Mouse (Mus musculus) CH12.LX (cell line): ENCODE results near the gene Tacc2. TPM values are rescaled to one million over a fixed set of nuclear protein-coding genes. Genes with fewer than 3 reads are reported as not detected.

ENCODE experiments used
- DNase-seq: peaks from one replicate; pipeline ENCODE4 v3.0.0-alpha.2; 2013; ENCODE audit errors: extremely low read depth
- H3K27ac ChIP-seq: 2 replicates; pipeline ENCODE4 v1.5.1; 2012; ENCODE audit warnings: low read depth, mild to moderate bottlenecking, control low read depth, moderate library complexity; ENCODE audit not compliant: insufficient read depth
- H3K27me3 ChIP-seq: replicated peaks from 2 replicates; pipeline ENCODE3; 2012; ENCODE audit warnings: inconsistent platforms
- H3K36me3 ChIP-seq, 2 experiments: replicated peaks in 1 of 2; 2 replicates each; pipeline versions ENCODE3 to v1.6.1; 2012; ENCODE audit warnings: inconsistent platforms in 1 of 2, low read length in 1 of 2, mild to moderate bottlenecking in 1 of 2, mixed read lengths in 1 of 2, moderate library complexity in 1 of 2; ENCODE audit not compliant: control insufficient read depth in 1 of 2, insufficient read depth in 1 of 2
- H3K4me1 ChIP-seq, 2 experiments: 2 replicates each; pipeline ENCODE4 v1.6.1; 2012; ENCODE audit warnings: inconsistent platforms in 1 of 2, moderate library complexity in 1 of 2; ENCODE audit not compliant: insufficient read depth in 2 of 2, control insufficient read depth in 1 of 2
- H3K4me2 ChIP-seq: 2 replicates; pipeline ENCODE4 v1.6.1; 2012; ENCODE audit warnings: low read depth, mild to moderate bottlenecking, control low read depth; ENCODE audit not compliant: poor library complexity, insufficient read depth, severe bottlenecking
- H3K4me3 ChIP-seq, 3 experiments: fragments of 150-350 bp in 1 of 3; sonication (generic) in 1 of 3; replicated peaks in 1 of 3; 2 replicates each; pipeline versions ENCODE3 to v1.5.1; 2011 to 2012; ENCODE audit warnings: low read depth in 2 of 3, low read length in 2 of 3, mild to moderate bottlenecking in 2 of 3, moderate library complexity in 2 of 3, control low read depth in 1 of 3, improper control_type of control experiment in 1 of 3, inconsistent platforms in 1 of 3, mixed read lengths in 1 of 3; ENCODE audit not compliant: poor library complexity in 1 of 3
- H3K79me2 ChIP-seq: replicated peaks from 2 replicates; pipeline ENCODE4 v1.6.1; 2012; ENCODE audit warnings: mild to moderate bottlenecking, moderate library complexity; ENCODE audit not compliant: control insufficient read depth, poor library complexity, insufficient read depth, severe bottlenecking; ENCODE audit errors: extremely low read depth
- H3K9ac ChIP-seq: 2 replicates; pipeline ENCODE4 v1.6.1; 2012; ENCODE audit warnings: low read depth, mild to moderate bottlenecking, control low read depth, moderate library complexity; ENCODE audit not compliant: insufficient read depth
- H3K9me3 ChIP-seq: replicated peaks from 2 replicates; pipeline ENCODE3; 2012; ENCODE audit warnings: low read length, inconsistent platforms, mixed read lengths
- CHD2 ChIP-seq: IDR thresholded peaks from 2 replicates; pipeline ENCODE4 v1.6.1; 2011; ENCODE audit warnings: low read length, improper control_type of control experiment
- CTCF ChIP-seq, 2 experiments: IDR thresholded peaks in 1 of 2; conservative IDR thresholded peaks in 1 of 2; 2 replicates each; pipeline ENCODE4 v1.5.1; 2011 to 2012; ENCODE audit warnings: low read depth in 2 of 2, low read length in 2 of 2, improper control_type of control experiment in 1 of 2, inconsistent platforms in 1 of 2, mild to moderate bottlenecking in 1 of 2, moderate library complexity in 1 of 2
- EP300 ChIP-seq: IDR thresholded peaks from 2 replicates; pipeline ENCODE4 v1.6.1; 2011; ENCODE audit warnings: low read length, improper control_type of control experiment
- GABPA ChIP-seq: IDR thresholded peaks from 2 replicates; pipeline ENCODE4 v1.6.1; 2012; ENCODE audit warnings: low read depth, low read length, improper control_type of control experiment, inconsistent platforms; ENCODE audit not compliant: insufficient replicate concordance
- HCFC1 ChIP-seq: IDR thresholded peaks from 2 replicates; pipeline ENCODE4 v1.6.1; 2012; ENCODE audit warnings: low read depth, mild to moderate bottlenecking, inconsistent platforms, low read length, improper control_type of control experiment
- IRF4 ChIP-seq: IDR thresholded peaks from 2 replicates; pipeline ENCODE4 v1.6.1; 2014; ENCODE audit warnings: low read depth, mild to moderate bottlenecking, inconsistent platforms, low read length, improper control_type of control experiment
- JUND ChIP-seq: conservative IDR thresholded peaks from 2 replicates; pipeline ENCODE4 v1.6.1; 2011; ENCODE audit warnings: low read depth, low read length, improper control_type of control experiment
- MAZ ChIP-seq: IDR thresholded peaks from 2 replicates; pipeline ENCODE4 v1.6.1; 2012; ENCODE audit warnings: low read depth, mild to moderate bottlenecking, inconsistent platforms, low read length, improper control_type of control experiment, moderate library complexity
- MEF2A ChIP-seq: IDR thresholded peaks from 2 replicates; pipeline ENCODE4 v1.6.1; 2014; ENCODE audit warnings: low read depth, mild to moderate bottlenecking, inconsistent platforms, low read length, improper control_type of control experiment, borderline replicate concordance
- NRF1 ChIP-seq: IDR thresholded peaks from 2 replicates; pipeline ENCODE4 v1.6.1; 2014; ENCODE audit warnings: low read depth, mild to moderate bottlenecking, inconsistent platforms, low read length, improper control_type of control experiment, moderate library complexity
- POLR2AphosphoS2 ChIP-seq: IDR thresholded peaks from 2 replicates; pipeline ENCODE4 v1.6.1; 2011; ENCODE audit warnings: low read depth, low read length, improper control_type of control experiment
- TCF12 ChIP-seq: IDR thresholded peaks from 2 replicates; pipeline ENCODE4 v1.6.1; 2014; ENCODE audit warnings: low read depth, mild to moderate bottlenecking, inconsistent platforms, low read length, improper control_type of control experiment
- UBTF ChIP-seq: IDR thresholded peaks from 2 replicates; pipeline ENCODE4 v1.6.1; 2012; ENCODE audit warnings: low read depth, mild to moderate bottlenecking, inconsistent platforms, low read length, improper control_type of control experiment, moderate library complexity
- USF1 ChIP-seq: IDR thresholded peaks from 2 replicates; pipeline ENCODE4 v1.6.1; 2014; ENCODE audit warnings: low read depth, mild to moderate bottlenecking, inconsistent platforms, low read length, improper control_type of control experiment
- USF2 ChIP-seq: conservative IDR thresholded peaks from 2 replicates; pipeline ENCODE4 v1.6.1; 2011; ENCODE audit warnings: low read depth, low read length, improper control_type of control experiment
- ZMIZ1 ChIP-seq: IDR thresholded peaks from 2 replicates; pipeline ENCODE4 v1.6.1; 2012; ENCODE audit warnings: low read depth, mild to moderate bottlenecking, inconsistent platforms, low read length, improper control_type of control experiment
- ZNF384 ChIP-seq: IDR thresholded peaks from 2 replicates; pipeline ENCODE4 v1.6.1; 2012; ENCODE audit warnings: low read depth, low read length, improper control_type of control experiment, inconsistent platforms
- dilution Hi-C: fragments of 300-500 bp; cut with MboI; formaldehyde crosslinking; loops from 2 replicates; pipeline ENCODE4 v1.14.3; 2020; ENCODE audit warnings: low sequenced_read_pairs; ENCODE audit not compliant: extremely low pct_unique_long_range_greater_than_20kb, extremely low pct_ligation_motif_present
- in situ Hi-C: fragments of 300-500 bp; cut with MboI; formaldehyde crosslinking; loops from 3 replicates; pipeline ENCODE4 v1.14.3; 2019; ENCODE audit warnings: low sequenced_read_pairs, low pct_ligation_motif_present, low pct_unique_long_range_greater_than_20kb, mixed read lengths
- polyA plus RNA-seq: library from polyadenylated mRNA; unstranded; fragments of >175 nt; gene quantifications from 2 replicates; pipeline ENCODE4 v1.2.1, GENCODE M21; 2012; ENCODE audit warnings: low read depth; ENCODE audit not compliant: insufficient read length
- total RNA-seq, 2 experiments: library from RNA; depleted of rRNA; stranded (reverse); fragments of 300-350 nt in 1 of 2; fragments of >200 nt in 1 of 2; gene quantifications; 2 replicates each; pipeline ENCODE4 v1.2.3; 2012 to 2014

Gene Tacc2
- total and polyA plus RNA-seq, 3 experiments: 0.13 to 0.41 TPM; not detected in 1

DNA sequence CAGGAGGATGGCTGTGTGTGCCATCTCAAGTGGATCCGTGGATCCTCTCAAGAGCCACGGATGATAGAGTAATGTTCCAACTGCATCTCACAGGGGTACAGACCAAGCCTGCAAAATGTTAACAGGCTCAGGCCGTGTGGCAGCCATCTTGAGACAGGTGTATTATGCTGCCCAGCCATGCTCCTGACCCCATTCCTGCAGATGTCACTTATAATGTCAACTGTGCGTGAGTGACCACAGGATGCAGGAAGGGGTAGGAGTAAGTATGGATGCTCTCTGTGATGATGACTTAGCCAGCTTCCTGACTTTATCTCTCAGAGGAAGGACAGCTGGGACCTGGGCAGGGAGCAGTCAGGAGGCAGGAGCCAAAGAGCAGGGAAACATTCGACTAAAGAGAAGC is 86.8 kb downstream of the Tacc2 start:
- no peak overlapping the region for H3K27ac ChIP-seq
- no peaks in the 10 kb centered on the region for H3K4me1 ChIP-seq
- TF ChIP-seq TCF12: no peak
- TF ChIP-seq EP300: no peak
- TF ChIP-seq GABPA: no peak
- no peak for TF ChIP-seq JUND
- no peak for TF ChIP-seq UBTF
- no peak for TF ChIP-seq MEF2A
- no peak for TF ChIP-seq IRF4
- TF ChIP-seq MAZ: no peak
- no peak for TF ChIP-seq ZNF384
- no peak for TF ChIP-seq HCFC1
- no peak for TF ChIP-seq CHD2
- TF ChIP-seq NRF1: no peak
- TF ChIP-seq POLR2AphosphoS2: no peak
- TF ChIP-seq USF1: no peak
- TF ChIP-seq USF2: no peak
- no peak for TF ChIP-seq ZMIZ1
- no peak overlapping the region for H3K9ac ChIP-seq
- peaks cover 21% of the 10 kb centered on the region for H3K9me3 ChIP-seq
- H3K4me2 ChIP-seq: no peak overlapping the region
- H3K79me2 ChIP-seq: no peaks in the 10 kb centered on the region
- no peak for DNase-seq
- H3K36me3 ChIP-seq: no peaks in the 10 kb centered on the region
- H3K27me3 ChIP-seq: peaks cover 36% of the 10 kb centered on the region
- H3K4me3 ChIP-seq: no peak overlapping the region
- dilution Hi-C loops: no loop called here
- in situ Hi-C loops: no loop called here

- TF ChIP-seq USF1: no peak
- TF ChIP-seq CTCF (conservative IDR thresholded peaks at IDR 0.05 in 1 of 2, IDR thresholded peaks at IDR 0.05 in 1 of 2; ENCODE audit: low read depth in 2 of 2, low read length in 2 of 2): peak; percentile 14 to 33; a peak in 2 of 4 replicates
- dilution Hi-C loops: no loop called here
These were observed 87.4 kb downstream of the Tacc2 start for GRCm38 (mm10) chr7:130664629-130665028.

More at GRCm38 (mm10) chr7:130664629-130665028, 87.4 kb downstream of the Tacc2 start:
- in situ Hi-C loops: no loop called here
- no peak overlapping the region for H3K27ac ChIP-seq
- H3K36me3 ChIP-seq: no peaks in the 10 kb centered on the region
- H3K4me2 ChIP-seq: no peak overlapping the region
- no peaks in the 10 kb centered on the region for H3K79me2 ChIP-seq
- no peak overlapping the region for H3K4me3 ChIP-seq
- no peaks in the 10 kb centered on the region for H3K4me1 ChIP-seq
- no peak for DNase-seq
- peaks cover 38% of the 10 kb centered on the region for H3K27me3 ChIP-seq
- no peak overlapping the region for H3K9ac ChIP-seq
- H3K9me3 ChIP-seq: peaks cover 21% of the 10 kb centered on the region
